Mouse (Mus musculus) left cerebral cortex, postnatal 14 days (tissue): Measurements from ENCODE around the gene Pcsk7. TPM values are rescaled to one million over a fixed set of nuclear protein-coding genes. Genes with fewer than 3 reads are reported as not detected.

ENCODE experiments used
- DNase-seq, 2 experiments: peaks; one replicate each; pipeline ENCODE4 v3.0.0; 2021 to 2022; ENCODE audit warnings: low spot score in 2 of 2, mixed read lengths in 1 of 2
- intact Hi-C: fragments of 180-260 bp; cut with DNase I; formaldehyde crosslinking; loops from one replicate; pipeline ENCODE4 v1.15.1; 2025
- microRNA-seq, 2 experiments: library from miRNA; unstranded; fragments of <30 nt; microRNA quantifications; one replicate each; pipeline ENCODE4 v1.2.0; 2022
- total RNA-seq, 2 experiments: library from RNA; stranded (reverse); gene quantifications; 2 replicates each; pipeline ENCODE4 v1.2.3; 2021

The Pcsk7 gene
- total RNA-seq, 2 experiments from 2014 or later: 19.7 to 20.3 TPM

- DNase-seq: no peak
- intact Hi-C loops: no loop called here
Observed at GRCm38 (mm10) chr9:45958023-45958670, 51.9 kb downstream of the Pcsk7 start.

GRCm38 (mm10) chr9:45958851-45959250 is 52.6 kb downstream of the Pcsk7 start:
- DNase-seq: no peak
- intact Hi-C loops: no loop called here

- DNase-seq: no peak
- intact Hi-C loops: no loop called here
Observed at GRCm38 (mm10) chr9:45959661-45960060, 53.4 kb downstream of the Pcsk7 start.

- no peak for DNase-seq
- intact Hi-C loops: no loop called here
Observed at GRCm38 (mm10) chr9:45961855-45962254, 55.6 kb downstream of the Pcsk7 start.

GRCm38 (mm10) chr9:45963577-45963976 is 57.3 kb downstream of the Pcsk7 start:
- intact Hi-C loops: no loop called here

GRCm38 (mm10) chr9:45976884-45977283 is 70.6 kb downstream of the Pcsk7 start:
- intact Hi-C loops: no loop called here
- DNase-seq: no peak

More at GRCm38 (mm10) chr9:45963577-45963976, 57.3 kb downstream of the Pcsk7 start:
- no peak for DNase-seq

Small RNA genes lying within 50 kb of the gene (microRNA-seq; reads per million reads assigned to microRNA genes)
- 0 to 0.67 reads per million in 2 experiments for gene Mir7087

Other genes with a start within 250 kb of the Pcsk7 start
- 10 to 100 TPM; 15.0 to 15.4 TPM for gene Cep164, start 77.8 kb upstream of the Pcsk7 start, total RNA-seq
- 100 to 1,000 TPM; 108 to 111 TPM for gene Bace1, start 67.9 kb upstream of the Pcsk7 start, total RNA-seq
- 10 to 100 TPM; 74.5 to 75.5 TPM for gene Rnf214, start 414 bp downstream of the Pcsk7 start, total RNA-seq
- 10 to 100 TPM; 13.1 to 16.2 TPM for gene Tagln, start 29.6 kb downstream of the Pcsk7 start, total RNA-seq
- gene Sidt2, start 48.8 kb downstream of the Pcsk7 start, total RNA-seq: 100 to 1,000 TPM; 112 to 116 TPM
- gene Pafah1b2, start 106.2 kb downstream of the Pcsk7 start, total RNA-seq: 100 to 1,000 TPM; 212 to 230 TPM
- 100 to 1,000 TPM in 1 of 2 experiments, 10 to 100 TPM in 1; 95.0 to 103 TPM for gene Sik3, start 106.3 kb downstream of the Pcsk7 start, total RNA-seq